Mouse (Mus musculus): ENCODE data around the gene Tirap.
"Not testable (repeated sequence)": the region's sequence is repeated elsewhere in the genome, so short reads cannot be mapped to it uniquely, and the experiment has no call there.

Gene Tirap

DNA sequence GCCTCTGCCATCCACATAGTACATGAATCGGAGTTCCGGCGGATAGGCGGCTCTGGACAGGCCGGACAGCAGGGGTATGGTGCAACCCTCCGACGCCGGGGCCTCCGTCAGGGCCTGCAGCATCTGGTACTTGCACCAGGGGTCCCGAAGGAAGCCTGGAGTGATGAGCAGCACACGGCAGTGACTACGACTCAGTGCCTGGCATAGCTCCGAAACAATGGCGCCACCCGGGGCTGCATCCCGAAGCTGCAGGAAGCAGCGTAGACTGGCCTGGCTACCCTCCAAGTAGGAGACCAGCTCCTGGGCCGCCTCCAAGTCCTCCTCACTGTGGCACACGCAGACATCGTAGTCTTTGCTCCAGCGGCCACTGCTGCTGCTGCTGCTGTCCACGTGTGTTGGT is 11.4 kb downstream of the Tirap start:
- DNase-seq (ENCODE audit: low spot score in 2 of 2): no peak

DNA sequence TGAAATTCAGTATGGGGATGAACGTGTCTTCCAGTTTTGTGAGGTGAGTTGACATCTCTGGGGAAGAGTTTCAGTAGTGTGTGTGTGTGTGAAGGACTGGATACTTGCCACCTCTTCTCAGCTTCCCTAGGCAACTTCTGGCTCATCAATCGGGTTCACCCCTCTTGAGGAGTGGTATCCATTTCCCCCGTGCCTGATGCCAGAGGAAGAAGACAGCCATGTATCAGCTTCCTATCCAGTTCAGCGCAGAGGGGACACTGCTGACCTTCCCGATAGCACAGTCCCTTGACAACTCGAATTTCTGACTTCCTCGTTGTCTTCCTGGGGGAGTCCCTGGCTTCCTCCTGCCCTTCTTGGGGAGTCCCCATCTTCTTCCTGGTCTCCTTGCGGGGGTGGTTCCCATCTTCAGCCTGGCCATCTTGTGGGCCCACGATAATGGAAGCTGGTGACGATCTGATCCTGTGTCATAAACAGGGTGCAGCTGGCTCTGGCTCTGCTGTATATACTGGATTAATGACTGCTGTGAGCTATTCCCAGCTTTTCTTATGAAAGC is 12.7 kb downstream of the Tirap start:
- DNase-seq (ENCODE audit: low spot score in 2 of 2): no peak

- peak in 1 of 2 experiments; percentile 20 for DNase-seq (ENCODE audit: low spot score in 2 of 2)
Measured at GRCm38 (mm10) chr9:35186430-35186829, 13.7 kb downstream of the Tirap start.

GRCm38 (mm10) chr9:35183359-35183758 is 16.7 kb downstream of the Tirap start:
- no peak for DNase-seq (ENCODE audit: low spot score in 2 of 2)

DNA sequence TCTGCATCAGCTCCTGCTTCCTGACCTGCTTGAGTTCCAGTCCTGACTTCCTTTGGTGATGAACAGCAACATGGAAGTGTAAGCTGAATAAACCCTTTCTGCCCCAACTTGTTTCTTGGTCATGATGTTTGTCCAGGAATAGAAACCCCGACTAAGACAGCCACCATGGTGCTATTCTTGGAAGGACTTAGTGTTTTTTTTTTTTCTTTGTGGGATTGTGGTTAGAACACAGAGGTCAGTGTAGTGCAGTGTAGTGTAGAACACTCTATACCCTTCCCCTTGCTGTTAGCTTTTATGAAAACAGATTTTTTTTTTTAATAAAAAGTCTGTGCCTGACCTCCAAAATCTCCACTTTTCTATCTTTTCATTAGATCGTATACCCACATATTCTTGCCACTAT is 17.3 kb downstream of the Tirap start:
- DNase-seq (ENCODE audit: low spot score in 2 of 2): no peak

DNA sequence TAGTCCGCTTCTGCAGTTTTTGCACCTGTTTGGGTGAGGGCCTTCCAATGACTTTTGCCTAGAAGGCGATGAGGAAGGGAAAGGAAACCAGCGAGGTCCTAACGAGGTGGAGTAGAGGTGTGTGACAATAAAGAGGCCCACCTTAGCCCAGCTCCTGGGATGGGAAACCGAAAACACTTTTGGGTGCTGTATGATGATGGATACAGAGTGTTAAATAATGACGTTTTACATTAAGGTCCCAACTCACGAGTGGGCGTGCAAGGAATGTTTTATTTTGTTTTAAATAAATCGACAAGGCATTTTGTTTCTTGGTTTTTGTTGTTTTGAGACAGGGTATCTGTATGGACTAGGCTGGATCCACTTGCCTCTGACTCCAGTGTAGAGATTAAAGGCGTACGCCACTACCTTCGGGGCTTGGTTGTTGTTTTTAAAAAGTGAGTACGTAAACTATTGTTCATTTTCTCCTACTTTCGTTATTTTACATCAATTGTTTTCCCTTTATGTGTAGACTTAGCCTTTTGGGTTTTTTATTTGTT is 23.9 kb downstream of the Tirap start:
- no peak for DNase-seq (ENCODE audit: low spot score in 2 of 2)

- DNase-seq (ENCODE audit: low spot score in 2 of 2): peak; percentile 84 to 90
Measured at GRCm38 (mm10) chr9:35175251-35176123, 24.6 kb downstream of the Tirap start, which contains the start of gene Dcps. Gene Dcps, minus strand, starts transcription at chr9:35176061.

DNA sequence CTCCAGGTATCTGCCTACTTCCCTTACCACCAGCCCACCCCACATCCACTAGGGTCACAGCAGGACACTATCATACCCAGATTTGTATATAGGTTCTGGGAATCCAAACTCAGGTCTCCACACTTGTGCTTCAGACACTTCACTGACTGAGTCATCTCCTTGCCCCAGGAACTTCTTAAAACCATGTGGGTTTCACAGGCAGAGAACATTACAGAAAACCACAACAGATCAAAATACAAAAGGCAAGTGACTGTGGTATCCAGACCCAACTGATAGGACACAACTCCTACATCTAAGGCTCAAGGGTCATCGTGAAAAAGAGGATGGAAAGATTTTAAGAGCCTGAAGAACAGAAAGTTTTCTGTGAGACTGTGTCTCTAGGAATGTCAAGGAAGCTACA is 26.8 kb downstream of the Tirap start:
- DNase-seq (ENCODE audit: low spot score in 2 of 2): no peak

DNA sequence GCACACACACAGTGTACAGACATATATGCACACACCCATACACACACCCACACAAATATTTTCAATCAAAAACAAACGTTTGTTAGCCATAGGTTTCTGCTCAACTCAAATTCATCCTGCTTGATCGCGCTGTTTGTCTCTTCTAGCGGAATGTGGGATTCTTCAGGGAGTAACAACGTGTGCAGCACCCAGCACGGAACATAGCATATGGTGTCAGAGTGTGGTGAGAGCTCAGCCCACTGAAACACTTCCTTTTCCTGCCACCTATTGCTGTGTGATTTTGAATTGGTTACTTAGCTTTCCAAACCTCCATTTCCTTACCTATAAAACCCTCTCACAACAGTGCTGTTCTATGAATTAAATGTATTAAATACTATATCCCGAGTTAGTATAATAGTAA is 30.0 kb downstream of the Tirap start:
- DNase-seq (ENCODE audit: low spot score in 2 of 2): no peak

DNA sequence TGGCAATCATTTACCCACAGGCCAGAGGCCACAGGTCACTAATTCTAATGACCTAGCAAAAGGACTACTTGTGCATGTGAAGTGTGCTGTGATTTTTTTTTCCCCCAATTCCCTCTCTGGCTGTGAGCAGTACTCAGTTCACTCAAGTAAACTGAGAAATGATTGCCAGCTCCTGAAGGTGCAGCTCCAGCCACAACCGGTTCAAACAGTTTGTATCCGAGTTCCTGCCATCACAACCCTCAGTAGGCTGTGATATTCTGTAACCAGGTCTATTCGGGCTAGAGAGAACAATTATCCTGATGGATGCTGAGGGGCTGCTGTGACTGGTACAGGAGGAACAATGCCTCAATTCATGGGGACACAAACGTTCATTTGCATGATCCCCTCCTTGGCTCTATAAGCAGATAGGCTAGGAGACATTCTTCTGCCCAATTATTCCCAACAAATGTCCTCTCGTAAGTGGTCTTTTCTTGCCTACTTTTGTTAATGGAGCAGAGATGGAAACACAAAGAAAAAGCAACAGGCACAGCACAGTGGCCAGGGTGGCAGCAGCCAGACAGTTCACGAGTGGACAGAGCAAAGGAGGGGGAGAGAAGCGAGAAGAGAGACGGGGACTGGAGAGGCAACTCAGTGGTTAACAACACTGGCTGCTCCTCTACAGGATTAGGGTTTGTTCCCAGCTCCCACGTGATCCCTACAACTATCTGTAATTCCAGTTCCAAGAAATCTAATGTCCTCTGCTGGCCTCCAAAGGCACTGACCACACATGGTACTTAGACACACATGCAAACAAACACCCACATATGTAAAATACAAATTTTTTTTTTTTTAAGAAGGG is 33.1 kb downstream of the Tirap start:
- no peak for DNase-seq (ENCODE audit: low spot score in 2 of 2)

DNA sequence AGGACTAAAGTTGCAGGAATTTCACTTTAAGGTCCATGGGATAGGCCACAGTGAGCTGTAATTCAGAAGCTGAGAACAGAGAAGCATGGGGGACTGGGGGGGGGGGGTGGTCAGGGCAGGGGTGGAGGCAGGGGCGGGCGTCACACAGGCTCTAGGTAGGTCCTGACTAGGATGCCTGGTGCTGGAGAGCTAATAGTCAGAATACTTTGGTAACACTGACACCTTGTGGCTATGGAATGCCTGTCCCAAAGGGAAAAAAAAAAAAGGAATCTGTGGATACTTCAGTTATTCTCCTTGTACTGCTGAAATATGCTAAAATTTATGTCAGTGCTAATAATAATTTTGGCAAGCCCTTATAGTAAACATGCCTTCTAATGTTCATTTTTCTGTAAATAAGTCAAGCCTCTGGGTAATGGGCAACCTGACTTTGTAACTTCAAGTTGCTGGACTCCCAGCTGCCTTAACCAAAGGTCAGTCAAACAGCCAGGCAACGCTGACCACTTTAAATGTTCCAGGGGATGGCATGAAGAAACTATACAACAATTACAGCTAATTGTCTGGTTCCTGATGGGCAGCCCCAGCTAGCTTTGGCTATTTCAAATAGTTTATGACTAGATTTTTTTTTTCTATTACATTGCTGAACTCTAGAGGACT is 33.8 kb downstream of the Tirap start:
- DNase-seq (ENCODE audit: low spot score in 2 of 2): no peak

- DNase-seq (ENCODE audit: low spot score in 2 of 2): no peak
Measured at GRCm38 (mm10) chr9:35164142-35164874, 35.8 kb downstream of the Tirap start.

DNA sequence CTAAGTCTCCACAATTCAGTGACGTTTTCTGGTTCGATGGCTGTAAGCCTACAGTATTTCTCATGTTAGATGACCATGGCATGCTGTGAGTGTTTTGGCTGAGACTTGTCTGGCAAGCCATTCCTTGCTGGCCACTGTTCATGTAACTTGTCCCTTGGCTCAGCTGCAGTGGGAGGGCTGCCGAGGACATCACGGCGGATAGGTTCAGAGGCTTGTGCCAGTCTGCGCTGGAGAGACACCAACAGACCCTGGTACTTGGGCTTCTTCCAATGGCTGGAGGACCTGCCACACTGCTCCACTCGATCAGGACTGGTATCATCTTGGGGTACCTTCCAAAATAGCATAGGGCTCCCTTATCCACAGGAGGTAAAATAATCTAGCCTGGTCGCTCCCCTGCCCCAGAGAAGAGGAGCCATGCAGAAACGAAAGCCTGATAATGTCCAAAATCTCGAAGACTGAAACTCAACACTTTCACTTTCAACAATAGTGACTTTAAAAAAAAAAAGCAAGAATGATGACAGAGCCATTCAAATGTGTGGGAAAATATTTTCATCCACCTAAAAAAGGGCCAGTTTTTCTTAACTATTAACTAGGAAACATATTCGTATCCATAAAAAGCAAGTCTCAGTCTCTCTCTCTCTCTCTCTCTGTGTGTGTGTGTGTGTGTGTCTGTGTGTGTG is 36.9 kb downstream of the Tirap start:
- no peak for DNase-seq (ENCODE audit: low spot score in 2 of 2)

GRCm38 (mm10) chr9:35161721-35162120 is 38.4 kb downstream of the Tirap start:
- DNase-seq (ENCODE audit: low spot score in 2 of 2): no peak

- DNase-seq (ENCODE audit: low spot score in 2 of 2): no peak
Measured at GRCm38 (mm10) chr9:35160662-35161061, 39.4 kb downstream of the Tirap start.

DNA sequence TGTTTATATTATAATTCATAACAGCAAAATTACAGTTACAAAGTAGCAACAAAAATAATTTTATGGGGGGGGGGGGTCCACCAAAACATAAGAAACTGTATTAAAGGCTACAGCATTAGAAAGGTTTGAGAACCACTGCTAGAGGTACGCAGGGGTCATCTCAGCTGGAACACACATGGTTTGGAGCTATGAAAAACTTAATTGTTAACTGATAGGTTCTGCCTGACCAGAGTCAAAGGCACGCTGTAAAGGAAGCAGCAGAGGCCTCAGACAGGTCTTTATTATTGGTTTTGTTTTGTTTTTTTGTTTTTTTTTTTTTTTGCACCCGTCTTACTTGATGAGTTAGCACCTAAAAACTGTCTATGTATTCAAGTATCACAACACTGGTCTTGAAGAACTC is 41.6 kb downstream of the Tirap start:
- DNase-seq (ENCODE audit: low spot score in 2 of 2): no peak

DNA sequence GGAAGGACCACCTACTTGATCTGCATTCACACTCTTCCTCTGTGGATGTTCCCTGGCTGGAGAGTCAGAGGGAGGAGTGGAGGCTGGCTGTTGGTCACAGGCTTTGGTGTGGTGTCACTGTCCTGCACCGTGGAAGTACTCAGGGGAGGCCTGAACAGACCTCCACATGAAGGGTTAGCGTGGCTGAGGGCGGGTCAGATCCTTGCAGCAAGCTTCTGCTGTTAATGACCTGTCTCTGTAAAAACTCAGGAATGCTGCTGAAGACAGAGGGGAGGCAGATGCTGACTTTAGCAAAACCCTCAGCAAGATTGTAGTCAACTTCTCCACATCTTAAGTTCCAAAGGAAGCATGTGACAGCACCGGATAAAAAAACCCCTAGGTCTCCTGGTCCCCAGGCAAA is 43.2 kb downstream of the Tirap start:
- no peak for DNase-seq (ENCODE audit: low spot score in 2 of 2)

DNA sequence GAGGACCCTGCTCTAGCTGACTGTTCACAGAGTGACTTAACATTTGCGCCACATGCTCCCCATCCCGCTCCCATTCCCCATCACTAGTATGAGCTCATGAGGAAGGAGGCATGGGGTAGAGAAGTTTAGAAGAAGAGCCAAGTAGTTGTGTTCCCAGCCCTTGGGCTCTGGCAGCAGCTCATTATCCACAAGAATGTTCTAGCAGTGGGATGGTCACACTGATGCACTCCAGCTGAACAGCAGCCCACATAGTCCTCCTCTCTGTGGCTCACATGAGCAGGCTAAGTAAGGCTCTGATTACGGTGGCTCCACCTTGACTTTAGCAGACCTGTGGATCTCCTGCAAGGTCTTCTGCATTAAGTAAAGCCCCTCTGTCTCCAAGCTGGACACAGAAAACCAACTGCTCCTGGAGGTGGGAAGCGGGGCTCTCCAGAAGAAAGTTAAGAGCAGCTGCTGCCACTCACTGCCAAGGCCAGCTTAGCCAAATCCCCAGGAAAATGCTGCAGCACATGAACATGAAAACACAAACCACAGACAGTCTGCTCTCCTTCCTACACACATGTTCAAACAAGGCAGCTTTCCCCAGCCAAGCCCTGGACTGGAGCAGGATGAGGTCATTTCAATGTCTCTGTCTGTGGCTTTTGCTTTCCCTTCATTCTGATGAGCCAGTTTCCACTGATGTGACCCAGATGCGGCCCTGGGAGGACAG is 43.9 kb downstream of the Tirap start:
- no peak for DNase-seq (ENCODE audit: low spot score in 2 of 2)

- no peak for DNase-seq (ENCODE audit: low spot score in 2 of 2)
Measured at GRCm38 (mm10) chr9:35152923-35153322, 47.2 kb downstream of the Tirap start.

DNA sequence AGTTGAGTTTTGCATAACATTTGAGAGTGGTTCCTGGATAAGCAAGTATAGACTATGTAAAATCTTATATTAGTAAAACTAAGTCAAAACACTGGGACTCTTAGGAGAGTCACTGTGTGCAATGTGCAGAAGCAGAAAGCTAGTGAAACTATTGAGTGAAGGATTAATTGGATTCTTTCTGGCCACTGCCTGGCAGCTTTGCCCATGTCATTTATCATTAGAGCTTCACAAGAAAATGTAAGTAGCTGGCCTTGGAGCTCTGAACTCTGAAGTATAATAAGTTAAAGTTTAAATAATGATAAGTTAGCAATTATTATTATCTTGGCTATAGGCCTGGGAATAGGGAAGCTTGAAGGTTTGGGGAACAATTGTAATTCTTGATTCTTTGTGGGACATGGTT is 51.3 kb downstream of the Tirap start:
- not testable (repeated sequence) for DNase-seq (ENCODE audit: low spot score in 2 of 2)

Data from spleen, postnatal 14 days (tissue).